Mouse (Mus musculus) cerebellum, adult 11-12 months (tissue): Measurements from ENCODE around the gene Myo18a.
A peak's percentile ranks its signal among the peaks of the same experiment; 100 is the strongest.

Experiments used
- DNase-seq: peaks from one replicate; pipeline ENCODE4 v3.0.0; 2022

Gene Myo18a

DNA sequence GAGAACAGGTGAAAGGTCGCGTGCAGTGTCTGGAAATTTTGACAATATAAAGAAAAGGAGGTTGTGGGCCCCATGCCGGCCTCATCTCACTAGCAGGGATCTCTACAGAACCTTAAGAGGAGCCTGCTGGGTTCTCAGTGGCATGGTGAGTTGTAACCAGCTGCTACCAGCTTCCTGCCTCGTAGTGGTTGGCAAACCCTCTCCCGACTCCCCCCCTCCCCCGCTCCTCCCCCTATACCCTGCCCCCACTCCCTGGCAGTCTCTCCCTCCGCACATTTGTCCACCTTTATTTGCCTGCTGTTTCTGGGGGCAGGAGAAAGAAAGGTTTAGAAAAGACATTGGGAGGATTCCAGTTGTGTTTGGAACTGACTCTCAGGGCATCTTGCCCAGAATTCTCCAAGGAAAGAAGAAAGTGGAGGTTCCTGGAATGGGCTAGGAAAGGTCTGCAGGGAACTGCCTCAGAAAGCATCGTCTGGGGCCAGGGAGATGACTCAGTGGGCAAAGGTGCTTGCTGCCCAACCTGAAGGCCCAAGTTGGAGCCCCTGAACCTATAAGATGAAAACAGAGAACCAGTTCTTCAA lies 138.8 kb downstream of the Myo18a start:
- no peak for DNase-seq

GRCm38 (mm10) chr11:77903761-77904160 lies 140.7 kb downstream of the Myo18a start:
- no peak for DNase-seq

DNA sequence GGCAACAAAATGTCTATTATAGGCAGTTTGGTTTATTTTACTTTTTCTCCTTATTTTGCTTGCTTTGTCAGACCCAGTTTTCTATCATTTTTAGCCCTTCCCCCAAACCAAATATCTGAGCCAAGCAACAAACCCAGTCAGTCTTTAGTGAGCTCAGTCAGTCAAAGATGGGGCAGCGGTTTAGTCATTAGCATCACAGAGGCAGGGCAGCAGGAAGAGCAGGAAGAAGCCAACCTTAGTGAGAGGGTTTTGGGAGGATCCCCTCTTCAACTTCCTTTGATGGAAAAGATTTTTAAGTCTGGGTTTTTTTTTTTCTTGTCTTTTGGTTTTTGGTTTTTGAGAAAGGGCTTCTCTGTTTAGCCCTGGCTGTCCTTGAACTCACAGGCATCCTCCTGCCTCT lies 141.7 kb downstream of the Myo18a start:
- no peak for DNase-seq

DNA sequence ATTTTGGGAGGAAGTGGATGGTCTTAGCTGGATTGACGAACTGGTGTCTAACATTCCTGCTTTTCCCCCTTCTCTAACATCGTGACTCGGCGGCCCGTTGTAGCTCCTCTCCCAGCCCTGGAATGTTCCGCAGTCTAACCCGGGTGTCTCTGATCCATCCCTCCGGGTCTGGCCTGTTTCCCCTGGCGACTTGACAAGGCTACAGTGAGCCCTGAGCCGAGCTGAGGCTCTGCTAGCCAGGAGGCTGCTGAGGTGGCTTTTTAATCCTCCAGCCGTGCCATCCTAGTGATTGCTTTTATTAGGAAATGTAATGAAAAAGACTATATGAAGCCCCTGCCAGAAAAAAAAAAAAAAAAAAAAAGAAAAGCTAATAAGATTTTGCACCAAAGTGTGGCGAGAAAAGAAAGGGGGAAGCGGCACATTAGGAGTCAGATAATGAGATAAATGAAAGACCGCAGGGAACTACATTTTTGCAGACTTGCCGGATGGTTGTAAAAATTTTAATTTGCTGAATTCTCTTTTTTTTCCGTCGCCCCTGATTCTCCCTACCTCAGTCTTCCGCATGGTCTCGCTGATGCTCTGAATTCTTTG lies 143.1 kb downstream of the Myo18a start:
- DNase-seq, result peak; percentile 86

DNA sequence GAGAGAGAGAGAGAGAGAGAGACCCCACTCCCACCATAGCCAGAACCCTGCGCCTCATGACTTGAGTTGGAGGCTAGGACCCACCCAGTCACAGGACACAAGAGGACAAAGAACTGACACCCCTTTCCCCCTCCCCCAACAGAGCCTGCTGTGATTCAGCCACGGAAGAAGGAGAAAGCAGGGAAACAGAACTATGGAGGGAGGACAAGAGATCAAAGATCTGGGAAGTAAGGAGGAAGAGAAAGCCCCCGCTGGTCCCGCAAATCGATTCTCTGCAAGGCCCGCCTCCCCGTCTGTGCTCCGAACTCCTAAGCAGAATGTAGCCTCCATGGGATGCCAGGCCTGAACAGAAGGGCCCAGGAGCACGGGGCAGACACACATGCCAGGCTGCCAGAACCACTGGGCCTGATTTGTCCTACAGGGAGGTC lies 143.7 kb downstream of the Myo18a start:
- peak; percentile 86 for DNase-seq

GRCm38 (mm10) chr11:77908468-77908867 lies 145.4 kb downstream of the Myo18a start:
- DNase-seq, result no peak

GRCm38 (mm10) chr11:77909376-77909775 lies 146.3 kb downstream of the Myo18a start:
- no peak for DNase-seq

GRCm38 (mm10) chr11:77909776-77910175 lies 146.7 kb downstream of the Myo18a start:
- no peak for DNase-seq

DNA sequence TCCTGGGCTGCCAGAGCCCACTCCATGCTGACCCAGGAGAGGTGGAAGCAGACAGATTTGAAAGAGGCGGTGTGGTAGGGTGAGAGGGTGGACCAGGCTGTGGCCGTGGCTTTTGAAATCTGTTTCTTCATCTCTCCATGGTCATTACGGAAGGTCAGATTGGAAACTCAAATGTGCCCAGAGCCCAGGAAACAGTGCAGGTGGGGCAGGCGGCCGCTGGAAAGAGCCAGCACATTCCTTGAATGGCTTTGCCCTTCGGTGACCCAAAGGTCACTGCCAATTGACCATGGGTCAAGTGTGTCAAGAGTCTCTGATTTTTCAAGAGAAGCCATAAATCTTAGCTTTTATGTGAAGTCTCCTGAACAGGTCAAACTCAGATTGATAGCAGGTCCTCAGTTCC lies 150.5 kb downstream of the Myo18a start:
- DNase-seq, result no peak

- DNase-seq, result no peak
Observed at GRCm38 (mm10) chr11:77914598-77915260, 151.7 kb downstream of the Myo18a start.
